20 mouse cellular contexts compared by ENCODE assay signal in genomic region chr7:125584005-125584369, GRCm38 (mm10). TPM values are rescaled to one million over a fixed set of nuclear protein-coding genes. Genes with fewer than 3 reads are reported as not detected.
DNase-seq lines count a peak whose midpoint lies in the region; TF ChIP-seq lines count a peak whose summit lies in the region.
"Had no signal": no experiment of that assay in that cellular context is flagged by ENCODE, and none has a peak within 500 bp of the region (broad histone marks: within the 10 kb centered on the region; RNA-seq: fewer than 3 reads in every experiment).

No protein-coding gene starts in this region.

- H3K27ac ChIP-seq in spleen, adult 2 months (ENCODE audit: insufficient read depth, low read length) = 0 out of 2 replicates have a peak overlapping the region, but pooled peaks have one; percentile 36
- H3K27ac ChIP-seq: embryonic facial prominence, embryonic 12.5 days; embryonic facial prominence, embryonic 15.5 days; hindbrain, embryonic 13.5 days had no signal

- no peaks in the 10 kb centered on the region for H3K36me3 ChIP-seq in spleen, adult 2 months (ENCODE audit: control insufficient read depth, insufficient read depth, low read length)
- H3K36me3 ChIP-seq: embryonic facial prominence, embryonic 12.5 days; embryonic facial prominence, embryonic 15.5 days; hindbrain, embryonic 13.5 days had no signal

- no peak for TF ChIP-seq CTCF in spleen, adult 2 months (IDR thresholded peaks at IDR 0.05; ENCODE audit: extremely low read depth, insufficient read depth, insufficient read length, insufficient replicate concordance)

- no peaks in the 10 kb centered on the region for H3K27me3 ChIP-seq in spleen, adult 2 months (ENCODE audit: control insufficient read depth, insufficient read depth, low read length)
- H3K27me3 ChIP-seq: CH12.LX; embryonic facial prominence, embryonic 12.5 days; embryonic facial prominence, embryonic 15.5 days had no signal

- no peak for TF ChIP-seq POLR2A in spleen, adult 2 months (IDR thresholded peaks at IDR 0.05; ENCODE audit: low read depth, low read length)

- 39% methylated on average over 5 of the region's 5 CpGs for WGBS in spleen, adult 2 months

- H3K4me3 ChIP-seq in spleen, adult 2 months (ENCODE audit: extremely low read depth, insufficient read depth, insufficient read length) = no peak overlapping the region
- H3K4me3 ChIP-seq: embryonic facial prominence, embryonic 12.5 days; embryonic facial prominence, embryonic 15.5 days; hindbrain, embryonic 13.5 days had no signal

- H3K4me1 ChIP-seq in spleen, adult 2 months (ENCODE audit: control insufficient read depth, insufficient read depth, insufficient read length) = peaks cover 46% of the 10 kb centered on the region; the same call in 1 of the 2 replicates

- DNase-seq in spleen, adult 2 months (ENCODE audit: low read depth in 1 of 2, low spot score in 2 of 2) = no peak
- no peak for DNase-seq in spleen, postnatal 4 days (ENCODE audit: low spot score in 2 of 2)
- DNase-seq in thymus, postnatal 0 days (ENCODE audit: low spot score) = peak; percentile 73
- peak; percentile 71 for DNase-seq in thymus, postnatal 25 days
- DNase-seq in frontal cortex, postnatal 36 days (ENCODE audit: low spot score in 2 of 2) = no peak
- DNase-seq in gastrocnemius, postnatal 25 days = no peak
- DNase-seq in frontal cortex, postnatal 10 days (ENCODE audit: low spot score in 2 of 2) = no peak
- DNase-seq: adrenal gland, adult 2 months; adrenal gland, postnatal 14 days; cerebellum, adult 11 months; cerebellum, adult 2 months; cerebellum, adult 9-11 months; cerebellum, postnatal 25 days; forebrain, postnatal 0 days; gastrocnemius, postnatal 10 days had no signal

RNA-seq across cellular contexts. Expression of gene Il21r, which starts 19.2 kb away (rescaled TPM):
- 138 and 180 TPM in 2 replicates for polyA plus RNA-seq in spleen, adult 2 months (2012; rRNA removed)
- 28.2 and 36.8 TPM in 2 replicates for polyA plus RNA-seq in thymus, postnatal 0 days (2015; fragmentation: Nextera tagmentation; extraction: Ambion mirVana)
- total RNA-seq in gastrocnemius, postnatal 25 days (2021) = under 1 TPM; 0.15 to 0.27 TPM
- polyA plus RNA-seq: heart, embryonic 14.5 days had no signal

RNA-seq across cellular contexts. Expression of gene Il4ra, which starts 32.1 kb away (rescaled TPM):
- 83.4 and 91.5 TPM in 2 replicates for polyA plus RNA-seq in spleen, adult 2 months (2012; rRNA removed)
- polyA plus RNA-seq in thymus, postnatal 0 days (2015; fragmentation: Nextera tagmentation; extraction: Ambion mirVana) = 45.8 and 47.1 TPM in 2 replicates
- 1 to 10 TPM; 4.3 to 4.7 TPM for total RNA-seq in gastrocnemius, postnatal 25 days (2021)

Comparison
In these comparisons a context has a peak if more than half of its experiments do, and no peak if none do; other contexts are left out.
1. DNase-seq: peak in thymus, postnatal 0 days (single experiment) and thymus, postnatal 25 days (single experiment); none in spleen, adult 2 months (0 of 2), spleen, postnatal 4 days (0 of 2), frontal cortex, postnatal 36 days (0 of 2), gastrocnemius, postnatal 25 days (single experiment) and frontal cortex, postnatal 10 days (0 of 2).